Mouse (Mus musculus) lung, adult 2 months (tissue): ENCODE measurements around the gene Ccdc175.

ENCODE experiments used
- CTCF ChIP-seq: fragments of 200-500 bp; IDR thresholded peaks from 2 replicates; pipeline ENCODE4 v1.5.1; 2011; ENCODE audit warnings: mild to moderate bottlenecking, low read length, control low read depth; ENCODE audit not compliant: insufficient read depth
- POLR2A ChIP-seq: fragments of 200-500 bp; IDR thresholded peaks from 2 replicates; pipeline ENCODE4 v1.6.1; 2011; ENCODE audit warnings: low read depth, mild to moderate bottlenecking, control low read depth, low read length, borderline replicate concordance; ENCODE audit errors: extremely low read depth

DNA sequence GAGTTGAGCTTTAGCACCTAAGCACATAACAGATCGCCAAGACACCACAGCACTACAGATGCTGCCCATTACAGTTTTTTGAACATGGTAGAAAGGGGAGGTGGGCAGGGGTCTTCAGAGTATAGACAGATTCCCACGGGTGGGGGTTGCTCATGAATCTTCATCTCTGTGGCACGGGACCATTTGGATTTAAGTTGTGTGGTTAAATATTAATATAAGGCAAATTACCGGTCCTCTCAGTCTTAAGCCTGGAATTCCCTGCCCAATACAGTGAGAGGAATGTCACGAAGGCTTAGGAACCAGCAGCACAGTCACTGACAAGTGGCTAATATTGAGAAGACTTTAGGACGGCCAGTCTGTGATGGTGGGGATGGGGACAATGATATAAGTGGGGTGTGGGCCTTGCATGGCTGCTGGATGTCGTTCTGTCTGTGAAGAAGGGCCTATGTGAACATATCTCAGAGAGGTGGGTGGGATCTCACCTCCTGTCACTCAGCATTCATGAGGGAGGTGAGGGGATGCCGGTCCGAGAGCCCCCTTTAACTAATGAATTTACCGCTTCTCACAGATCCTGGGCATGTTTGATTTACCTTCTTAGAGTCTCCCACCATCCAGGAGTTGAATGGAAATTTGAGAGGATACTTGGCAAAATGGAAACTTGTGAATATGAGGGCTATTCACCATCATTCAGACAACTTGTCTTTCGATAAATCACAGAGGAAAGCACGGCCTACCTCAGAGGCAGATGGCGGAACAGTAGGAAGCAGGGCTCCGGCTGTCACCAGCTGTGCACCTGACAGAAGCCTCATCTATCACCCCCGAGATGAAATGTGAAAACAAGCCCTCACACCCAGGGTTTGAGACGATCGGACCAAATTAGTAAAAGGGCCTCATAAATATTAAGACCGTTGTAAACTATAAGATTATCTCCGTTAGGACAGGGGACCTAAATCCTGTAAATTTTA, 48.3 kb upstream of the Ccdc175 start:
- TF ChIP-seq CTCF, result no peak
- TF ChIP-seq POLR2A, result no peak
